Mouse (Mus musculus) hindlimb bud, embryonic 11.5 days (tissue): ENCODE data around the gene Bag6.
A peak's percentile ranks its signal among the peaks of the same experiment; 100 is the strongest.
"Not testable (repeated sequence)": the region's sequence is repeated elsewhere in the genome, so short reads cannot be mapped to it uniquely, and the experiment has no call there.

Experiments
- DNase-seq: peaks from one replicate; pipeline ENCODE4 v3.0.0-alpha.2; 2012; ENCODE audit warnings: low read depth, low spot score; ENCODE audit errors: extremely low spot score

Gene Bag6

DNA sequence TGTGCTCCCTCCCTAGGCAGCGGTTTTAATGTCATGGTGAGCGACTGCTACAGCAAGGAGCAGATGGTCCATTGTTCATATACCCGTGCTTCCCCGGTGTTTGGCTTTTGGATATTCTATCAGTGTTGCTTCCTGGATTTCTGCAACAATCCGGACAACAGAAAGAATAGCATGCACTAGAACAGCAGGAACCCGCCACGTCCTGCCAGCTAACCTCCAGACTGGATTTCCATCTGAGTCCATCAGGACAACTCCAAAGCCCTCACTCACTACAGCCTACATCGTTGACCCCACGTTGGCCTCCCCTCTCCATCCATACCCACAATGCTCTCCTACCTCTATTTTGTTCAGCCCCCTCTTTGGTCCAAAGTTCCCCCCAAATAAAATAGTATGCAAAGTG lies 23.2 kb upstream of the Bag6 start:
- no peak for DNase-seq

DNA sequence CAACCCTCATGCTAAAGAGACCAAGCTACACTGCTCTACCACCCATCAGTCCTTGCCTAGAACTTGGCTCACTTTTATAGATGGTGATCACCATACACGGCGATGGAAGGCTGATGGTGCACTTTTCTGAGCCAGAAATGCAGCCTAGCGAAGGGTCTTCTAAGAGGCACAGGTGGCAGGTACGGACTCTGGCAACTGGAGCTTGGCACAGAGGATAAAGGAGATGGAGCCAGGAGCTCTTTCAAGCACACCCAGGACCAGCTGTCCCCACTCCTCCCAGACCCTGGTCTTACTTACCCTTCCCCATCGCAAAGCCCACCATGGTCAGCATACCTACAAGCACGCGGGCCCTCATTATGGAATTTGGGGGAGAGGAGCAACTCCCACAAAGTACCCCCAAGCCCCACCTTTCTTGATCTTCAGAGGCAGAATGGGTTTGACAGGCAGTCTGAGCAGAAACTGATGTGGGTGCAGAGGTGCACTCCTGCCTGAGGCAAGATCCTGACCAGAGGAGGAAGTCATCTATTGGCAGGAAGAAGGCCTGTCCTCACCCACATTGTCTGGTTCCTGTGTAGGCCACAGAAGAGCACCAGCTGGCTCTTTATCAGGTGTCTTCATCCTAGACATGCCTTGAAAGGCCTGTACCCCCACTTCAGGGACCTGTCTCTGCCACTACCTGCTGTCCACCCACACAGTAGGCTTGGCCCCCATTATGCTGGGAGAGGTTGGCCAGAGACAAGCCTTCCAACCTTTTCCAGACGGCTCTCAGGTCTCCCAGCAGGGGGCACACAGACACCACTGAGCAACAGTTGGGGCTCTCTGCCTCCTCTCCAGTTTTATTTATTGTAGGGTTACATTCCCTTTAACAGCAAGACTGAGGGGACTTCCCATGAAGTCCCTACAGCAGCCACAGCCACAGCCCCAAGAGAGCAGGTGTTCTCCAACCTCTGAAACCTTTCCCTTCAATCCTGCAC lies 19.6 kb upstream of the Bag6 start, which contains the start of gene Ly6g5b:
Gene Ly6g5b (minus strand): TSS at position 383 of the 974 bp plus-strand sequence.
- no peak for DNase-seq

GRCm38 (mm10) chr17:35120745-35121142 lies 14.2 kb upstream of the Bag6 start:
- DNase-seq: no peak

- peak; percentile 93 for DNase-seq
Observed at GRCm38 (mm10) chr17:35121143-35121799, 13.7 kb upstream of the Bag6 start, which contains the start of gene Gpank1. Gpank1 (plus strand) TSS chr17:35121455.

GRCm38 (mm10) chr17:35121871-35122303 lies 13.1 kb upstream of the Bag6 start, which contains the start of gene Csnk2b:
Csnk2b (minus strand) TSS chr17:35122053.
- peak; percentile 33 for DNase-seq

- DNase-seq: not testable (repeated sequence)
Observed at GRCm38 (mm10) chr17:35123287-35123686, 11.7 kb upstream of the Bag6 start.

DNA sequence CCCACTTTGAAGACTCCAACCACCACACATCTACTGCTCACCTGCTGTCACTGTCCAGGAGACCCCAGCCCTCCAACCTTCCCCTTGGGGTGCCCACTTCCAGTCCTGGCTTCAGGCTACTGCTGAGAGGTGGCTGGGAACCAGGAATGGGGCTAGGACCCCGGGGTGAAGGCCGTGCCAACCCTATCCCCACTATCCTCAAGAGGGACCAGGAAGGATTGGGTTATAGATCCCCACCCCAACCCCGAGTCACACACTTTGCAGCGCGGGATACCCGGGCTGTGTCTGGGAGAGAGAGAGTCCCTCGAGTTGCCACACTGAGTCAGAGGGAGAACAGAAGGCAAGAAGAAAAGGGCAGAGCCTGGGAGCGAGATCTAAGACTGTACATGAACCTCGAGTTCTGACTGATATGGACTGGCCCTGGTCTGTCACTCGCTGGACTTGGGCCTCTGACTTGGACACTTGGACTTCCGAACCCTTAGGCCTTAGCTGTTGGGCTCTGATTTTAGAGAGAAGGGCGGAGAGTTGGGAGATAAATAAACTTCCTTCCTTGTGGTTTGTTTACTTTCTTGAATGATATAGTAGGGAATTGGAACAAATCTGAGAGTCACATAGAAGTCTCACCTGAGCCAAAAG lies 10.6 kb upstream of the Bag6 start:
- not testable (repeated sequence) for DNase-seq

GRCm38 (mm10) chr17:35125081-35125480 lies 9.9 kb upstream of the Bag6 start:
- no peak for DNase-seq

- DNase-seq: no peak
Observed at GRCm38 (mm10) chr17:35125578-35125977, 9.4 kb upstream of the Bag6 start.

DNA sequence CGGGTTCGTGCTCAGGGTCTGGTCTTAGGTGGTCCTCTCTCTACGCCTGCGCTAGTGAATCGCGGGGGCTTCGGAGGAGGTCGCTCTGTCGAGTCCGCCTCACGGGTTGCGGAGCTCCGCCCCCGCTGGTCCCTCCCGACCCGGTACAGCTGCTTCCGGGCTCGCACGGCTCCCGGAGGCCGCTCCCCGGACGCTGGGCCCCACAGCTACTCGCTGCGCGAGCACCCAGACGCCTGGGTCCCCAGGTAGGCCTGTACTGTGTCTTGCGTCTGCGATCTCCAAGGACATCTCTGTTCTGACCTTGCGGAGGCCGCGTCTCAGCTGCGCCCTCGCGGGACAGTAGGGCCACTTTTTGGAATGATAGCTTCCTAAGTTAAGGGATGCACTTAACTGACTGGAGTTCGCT lies 8.8 kb upstream of the Bag6 start, which contains the start of gene D17H6S53E:
Gene D17H6S53E (plus strand): TSS at position 168 of the 406 bp plus-strand sequence.
- no peak for DNase-seq

DNA sequence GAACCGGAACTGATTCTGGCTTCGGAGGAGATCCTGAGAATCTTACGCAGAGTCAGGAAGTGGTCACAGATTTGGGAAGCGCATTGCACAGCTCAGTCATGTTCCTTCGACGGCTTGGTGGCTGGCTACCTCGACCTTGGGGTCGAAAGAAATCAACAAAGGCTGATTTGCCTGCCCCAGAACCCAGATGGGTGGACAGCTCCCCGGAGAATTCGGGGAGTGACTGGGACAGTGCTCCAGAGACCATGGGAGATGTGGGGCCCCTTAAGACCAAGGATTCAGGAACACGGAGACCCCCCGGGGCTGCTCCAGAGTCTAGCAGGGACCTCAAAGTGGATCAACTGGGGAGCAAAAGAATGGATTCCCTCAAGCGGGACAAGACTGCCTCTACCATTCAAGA lies 8.0 kb upstream of the Bag6 start:
- no peak for DNase-seq

GRCm38 (mm10) chr17:35128996-35129395 lies 6.0 kb upstream of the Bag6 start:
- no peak for DNase-seq

DNA sequence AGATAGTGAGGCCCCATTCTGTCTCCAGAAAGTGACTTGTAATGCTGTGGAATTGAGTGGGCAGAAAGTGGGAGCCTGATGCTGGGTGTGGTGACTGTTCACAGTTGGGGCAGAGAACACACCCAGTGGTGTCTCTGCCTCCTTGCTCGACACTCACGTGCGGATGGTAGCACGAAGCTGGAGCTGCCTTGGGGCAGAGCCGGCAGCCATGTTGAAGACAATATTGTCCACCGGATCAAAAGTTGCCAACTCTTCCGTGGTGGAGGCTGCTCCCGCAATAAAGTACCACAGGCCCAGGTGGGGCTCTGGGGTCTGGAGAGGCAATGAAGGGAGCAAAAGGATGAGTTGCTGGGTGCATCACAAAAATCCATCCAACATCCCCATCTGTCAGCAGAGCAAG lies 3.9 kb upstream of the Bag6 start:
- no peak for DNase-seq

DNA sequence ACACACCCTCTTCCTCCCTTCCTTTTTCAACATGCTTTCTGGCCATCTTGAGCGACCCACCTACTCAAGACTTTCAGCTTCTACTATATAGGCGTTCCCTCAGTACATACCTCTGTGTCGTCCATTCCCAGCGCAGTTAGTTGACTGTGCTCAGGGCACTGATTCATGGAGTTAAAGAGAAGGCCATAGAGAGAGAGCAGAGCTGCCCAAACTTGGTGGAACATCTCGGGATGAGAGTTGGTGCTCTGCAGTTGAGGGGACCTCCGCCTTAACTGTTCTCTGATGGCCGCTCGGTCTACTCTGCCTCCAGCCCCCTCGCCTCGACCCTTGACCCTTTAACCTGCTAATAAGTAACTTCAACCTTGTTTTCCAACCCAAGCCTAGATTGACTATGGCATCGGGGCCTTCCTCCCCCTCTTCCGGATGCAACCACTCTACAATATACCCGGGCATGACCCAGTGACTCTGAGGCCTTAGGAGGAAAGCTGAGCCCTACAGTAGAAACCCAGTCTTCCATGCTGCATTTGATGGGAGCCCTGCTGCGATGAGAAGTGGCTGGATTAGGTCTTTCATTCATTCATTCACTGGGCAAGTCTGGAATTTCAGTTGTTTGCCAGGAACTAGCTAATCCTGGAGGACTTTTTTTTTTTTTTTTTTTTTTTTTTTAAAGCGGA lies 3.3 kb upstream of the Bag6 start, which contains the start of gene Apom:
Gene Apom (minus strand): TSS at position 551 of the 674 bp plus-strand sequence.
- no peak for DNase-seq

DNA sequence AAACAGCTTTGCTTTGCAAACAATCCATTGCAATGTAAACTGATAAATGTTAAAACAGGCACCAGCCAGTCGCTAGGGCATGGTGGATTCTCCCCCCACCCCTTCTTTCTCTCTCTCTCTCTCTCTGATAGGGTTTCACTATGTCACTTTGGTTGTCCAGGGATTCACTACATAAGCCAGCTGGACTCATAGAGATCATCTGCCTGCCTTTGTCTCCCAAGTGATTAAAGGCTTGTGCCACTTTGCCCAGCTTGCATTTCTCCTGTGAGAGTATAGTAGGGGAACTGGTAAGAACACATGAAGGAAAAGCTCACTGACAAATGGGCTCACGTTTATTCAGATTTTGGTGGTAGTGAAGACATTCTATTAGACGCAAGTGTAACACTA lies 2.8 kb upstream of the Bag6 start:
- DNase-seq: no peak

- no peak for DNase-seq
Observed at GRCm38 (mm10) chr17:35133517-35133916, 1.5 kb upstream of the Bag6 start.

GRCm38 (mm10) chr17:35135591-35136320 lies 778 bp downstream of the Bag6 start:
- no peak for DNase-seq

DNA sequence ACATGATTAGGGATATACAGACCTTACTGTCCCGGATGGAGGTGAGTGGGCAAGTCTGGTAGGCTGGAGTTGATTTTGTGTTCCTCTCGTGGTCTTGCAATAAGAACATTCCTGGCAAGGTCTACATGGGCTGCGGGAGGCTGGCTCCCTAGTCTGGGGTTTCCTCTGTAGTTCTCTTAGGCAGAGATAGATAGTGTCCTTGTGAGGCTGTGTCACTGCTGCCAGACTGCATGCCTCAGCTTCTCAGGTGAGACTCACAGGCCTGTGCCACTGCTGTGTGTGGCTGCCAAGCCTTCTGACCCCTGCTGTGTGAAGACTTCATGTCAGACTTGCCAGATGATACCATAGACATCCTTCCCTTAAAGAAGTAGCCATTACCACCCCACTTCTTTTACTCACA lies 4.3 kb downstream of the Bag6 start:
- DNase-seq: no peak

DNA sequence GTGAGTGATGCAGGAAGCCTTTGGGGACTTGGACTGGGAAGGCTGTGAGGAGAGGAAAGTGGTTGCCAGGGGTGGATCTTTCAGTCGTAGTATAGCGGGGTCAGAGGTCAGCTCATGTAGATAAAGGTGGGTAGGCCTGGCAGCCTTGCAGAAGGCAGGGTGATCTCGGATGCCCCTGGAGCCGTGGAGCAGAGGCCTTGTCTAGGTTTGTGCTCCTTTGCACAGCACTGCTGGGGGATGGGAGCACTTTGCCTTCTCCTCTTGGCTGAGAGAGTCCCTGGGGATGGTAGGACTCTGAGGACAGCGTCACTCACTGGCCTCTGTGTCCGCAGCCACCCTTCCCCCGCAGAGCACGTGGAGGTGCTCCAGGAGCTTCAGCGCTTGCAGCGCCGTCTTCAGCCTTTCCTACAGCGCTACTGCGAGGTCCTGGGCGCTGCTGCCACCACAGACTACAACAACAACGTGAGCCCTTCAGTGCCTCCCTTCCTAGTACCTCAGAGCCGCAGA lies 5.6 kb downstream of the Bag6 start:
- DNase-seq: no peak

DNA sequence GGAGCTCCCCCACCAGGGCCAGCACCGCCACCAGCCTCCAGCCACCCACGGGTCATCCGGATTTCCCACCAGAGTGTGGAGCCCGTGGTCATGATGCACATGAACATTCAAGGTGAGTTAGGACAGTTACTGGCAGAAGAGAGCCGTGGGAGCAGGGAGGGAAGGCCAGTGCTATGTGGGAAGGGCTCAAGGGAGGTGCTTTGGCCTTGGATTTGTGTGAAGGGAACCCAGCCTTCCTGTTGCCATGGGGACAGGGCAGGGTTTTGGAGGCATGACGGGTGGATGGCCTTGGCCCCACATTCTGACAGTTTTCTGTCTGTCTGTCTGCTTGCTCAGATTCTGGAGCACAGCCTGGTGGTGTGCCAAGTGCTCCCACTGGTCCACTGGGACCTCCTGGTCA lies 7.0 kb downstream of the Bag6 start:
- no peak for DNase-seq
